Mouse (Mus musculus) layer of hippocampus, adult 8-10 months (tissue): ENCODE results near the gene Zdhhc3. TPM values are rescaled to one million over a fixed set of nuclear protein-coding genes. Genes with fewer than 3 reads are reported as not detected.

Experiments
- DNase-seq, 2 experiments: peaks; one replicate each; pipeline ENCODE4 v3.0.0; 2022; ENCODE audit warnings: low spot score in 2 of 2
- total RNA-seq, 4 experiments: library from RNA; stranded (reverse); gene quantifications; 2 replicates each; pipeline ENCODE4 v1.2.4; 2022

Gene Zdhhc3
- total RNA-seq, 4 experiments from 2014 or later: 57.6 to 60.7 (median 59.0) TPM

DNA sequence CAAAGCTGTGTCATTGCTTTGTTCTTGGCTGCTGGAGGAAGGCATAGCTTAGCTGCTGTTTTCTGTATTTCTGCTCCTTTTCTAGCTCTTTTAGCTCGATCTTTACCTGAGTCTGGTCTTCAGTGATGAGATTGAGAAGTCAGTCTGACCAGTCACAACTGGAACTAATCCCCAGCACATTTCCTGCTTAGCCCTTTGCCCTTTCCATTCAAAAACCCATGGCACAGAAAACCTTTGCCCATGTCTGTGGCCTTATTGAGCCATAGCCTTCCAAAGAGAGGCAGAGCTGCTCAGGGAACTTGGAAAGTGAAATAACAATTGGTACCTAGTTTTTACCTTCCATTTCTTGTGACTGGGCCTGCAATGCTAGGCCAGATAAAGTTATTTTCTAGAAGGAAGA, 2.6 kb upstream of the Zdhhc3 start:
- no peak for DNase-seq

DNA sequence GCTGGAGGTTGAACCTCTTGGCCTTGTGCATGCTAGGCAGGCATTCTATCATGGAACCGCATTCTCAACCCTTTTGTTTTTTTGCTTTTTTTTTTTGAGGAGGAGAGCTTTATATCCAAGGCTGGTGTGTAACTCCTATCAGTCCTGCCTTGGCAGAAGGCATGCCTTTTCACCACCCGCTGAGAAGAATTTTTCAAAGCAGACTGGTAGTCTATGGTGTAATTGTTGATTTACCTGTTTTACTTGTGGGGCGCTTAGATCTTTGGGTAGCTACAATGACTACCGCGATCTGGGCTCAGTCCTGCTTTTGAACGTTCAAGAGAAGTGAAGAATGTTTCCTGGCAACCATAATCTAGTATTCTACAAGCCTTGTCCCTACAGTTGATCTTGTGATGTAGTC, 926 bp upstream of the Zdhhc3 start:
- no peak for DNase-seq

DNA sequence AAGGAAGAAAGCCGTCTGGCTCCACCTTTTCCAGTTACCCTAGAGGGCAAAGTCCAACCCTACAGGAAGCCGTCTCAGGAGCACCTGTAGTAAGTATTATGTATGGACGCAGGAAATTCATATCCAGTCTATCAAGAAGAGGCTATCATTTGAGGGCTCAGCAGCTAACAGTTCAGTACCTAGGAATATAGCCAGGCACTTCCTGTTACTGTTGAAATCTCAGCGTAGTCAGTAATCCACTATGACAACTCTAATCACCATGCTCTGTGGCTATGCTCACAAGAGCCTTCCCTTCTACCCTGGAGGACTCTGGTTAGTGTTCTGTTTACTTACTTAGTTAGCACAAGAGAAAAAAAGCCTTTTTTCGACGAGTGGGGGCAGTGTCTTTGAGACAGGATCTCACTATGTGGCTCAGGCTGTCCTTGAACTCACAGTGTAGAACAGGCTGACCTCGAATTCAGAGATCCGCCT, 1.2 kb downstream of the Zdhhc3 start:
- DNase-seq: no peak

DNA sequence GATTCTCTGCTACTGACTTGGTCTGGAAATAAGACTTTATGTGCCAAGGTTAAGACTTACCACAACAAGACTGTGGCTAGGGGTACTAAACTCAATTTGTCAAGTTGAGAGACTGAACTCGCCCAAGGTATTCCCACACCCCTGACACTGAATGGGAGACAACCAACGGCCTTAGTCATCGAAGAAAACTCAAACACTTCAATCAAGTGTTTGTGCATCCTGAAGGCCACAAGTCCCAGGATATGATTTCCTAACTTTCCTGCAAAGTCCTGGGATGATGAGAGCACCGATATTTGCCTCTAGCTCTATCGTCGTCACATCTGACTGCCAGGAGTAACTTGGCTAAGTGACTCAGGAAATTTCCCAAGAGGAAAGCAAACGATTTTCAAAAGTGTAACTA, 3.8 kb downstream of the Zdhhc3 start:
- no peak for DNase-seq

DNA sequence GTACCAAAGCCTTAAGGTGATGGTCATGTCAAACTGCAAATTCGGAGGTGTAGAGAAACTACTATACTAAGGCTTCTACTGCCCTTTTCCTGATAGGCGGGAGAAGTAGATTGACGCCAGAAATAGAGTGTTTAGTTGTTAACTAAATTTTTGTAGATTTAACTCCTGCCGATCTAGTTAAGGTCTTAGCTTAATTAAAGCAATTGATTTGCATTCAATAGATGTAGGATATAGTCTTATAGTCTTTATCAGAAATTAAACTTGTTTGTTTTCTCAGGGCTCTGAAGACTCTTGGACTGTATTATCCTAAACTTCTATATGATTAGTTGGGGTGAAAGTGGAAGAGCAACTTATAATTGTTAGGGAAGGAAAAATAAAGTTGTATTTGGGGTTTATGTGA, 5.8 kb downstream of the Zdhhc3 start:
- DNase-seq: no peak

DNA sequence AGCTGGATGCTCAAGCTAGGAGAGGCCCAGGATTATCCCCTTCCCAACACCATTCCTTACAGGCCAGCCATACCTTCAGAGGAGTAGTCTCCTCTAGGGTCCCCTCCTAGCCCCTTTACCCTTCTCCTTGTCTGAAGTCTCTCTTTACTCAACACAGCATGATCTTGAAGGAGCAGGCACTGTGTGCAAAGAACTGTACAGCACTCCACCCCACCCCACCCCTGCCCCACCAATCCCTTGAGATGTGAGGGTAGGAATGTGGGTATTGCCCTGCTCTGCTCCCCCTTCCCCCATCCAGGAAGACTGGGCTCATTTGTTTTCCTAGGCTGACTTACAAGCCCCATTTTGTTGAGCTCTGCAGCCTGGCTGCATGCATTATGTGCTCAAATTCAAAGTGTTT, 8.6 kb downstream of the Zdhhc3 start:
- DNase-seq: no peak

DNA sequence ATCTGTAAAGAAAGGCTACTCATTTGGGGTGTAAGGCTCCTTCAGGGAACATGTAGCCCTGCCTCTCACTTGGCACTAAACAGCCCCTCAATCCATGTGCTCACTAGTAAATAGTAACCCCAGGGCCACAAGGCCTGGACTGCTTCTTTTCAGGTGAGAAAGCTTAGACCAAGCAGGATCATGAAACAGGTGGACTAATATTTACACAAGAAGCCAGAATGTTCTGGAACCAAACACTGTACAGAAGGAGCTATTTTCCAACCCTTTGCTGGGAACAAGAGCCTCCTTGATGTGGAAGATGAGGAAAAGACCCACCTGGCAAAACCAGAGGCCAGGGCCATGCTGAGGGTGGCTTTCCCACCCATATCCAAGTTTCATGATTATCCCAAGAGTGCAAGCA, 9.6 kb downstream of the Zdhhc3 start:
- no peak for DNase-seq

DNA sequence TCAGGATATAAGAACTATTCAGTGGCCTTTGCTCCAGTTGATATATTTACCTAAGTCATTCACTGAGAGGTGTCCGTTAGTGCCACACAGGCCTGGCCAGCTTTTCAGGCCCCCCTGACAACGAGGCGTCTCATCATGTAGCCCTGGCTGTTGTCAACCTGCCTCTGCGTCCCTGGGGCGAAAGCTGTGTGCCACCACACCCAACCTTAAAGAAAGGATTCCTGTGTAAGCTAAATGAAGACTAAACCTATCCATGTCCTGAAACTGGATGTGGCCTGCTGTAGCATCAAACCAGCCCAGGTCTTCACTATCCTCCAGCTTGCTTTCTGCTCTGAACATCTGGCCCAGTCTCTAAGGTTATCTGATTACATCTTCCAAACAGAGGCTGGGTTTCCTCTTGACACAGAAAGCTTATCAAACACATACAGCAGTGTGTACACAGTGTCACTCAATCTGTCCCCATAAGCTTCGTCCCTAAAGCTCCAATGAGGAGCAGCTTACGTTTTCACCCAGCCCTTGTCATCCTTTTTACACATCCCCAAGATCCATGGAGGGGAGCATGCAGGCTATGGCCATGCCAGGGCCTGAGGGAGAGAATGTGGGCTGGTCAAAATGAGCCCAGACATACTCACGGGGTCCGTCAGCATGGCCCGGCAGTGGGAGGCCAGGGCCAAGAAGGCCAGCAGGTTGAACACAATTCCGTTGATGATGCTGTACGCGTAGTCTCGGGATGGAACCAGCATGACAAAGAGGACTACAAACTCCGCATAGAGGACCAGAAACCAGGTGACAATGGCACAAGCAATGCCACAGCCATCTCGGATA, 13.2 kb downstream of the Zdhhc3 start:
- no peak for DNase-seq

DNA sequence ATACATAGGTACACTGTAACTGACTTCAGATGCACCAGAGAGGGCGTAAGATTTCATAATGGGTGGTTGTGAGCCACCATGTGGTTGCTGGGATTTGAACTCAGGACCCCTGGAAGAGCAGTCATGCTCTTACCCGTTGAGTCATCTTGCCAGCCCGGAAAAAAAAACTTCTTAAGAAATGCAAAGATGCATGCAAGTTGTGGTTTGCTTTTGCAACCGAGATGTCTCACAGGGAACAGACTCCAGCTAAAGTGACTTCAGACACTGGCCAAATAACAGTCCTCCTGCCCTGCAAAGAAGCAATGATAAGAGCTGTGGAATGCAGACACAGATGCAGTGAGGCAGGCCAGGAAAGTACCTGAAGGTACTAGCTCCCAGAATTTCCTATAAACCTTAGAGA, 22.2 kb downstream of the Zdhhc3 start:
- no peak for DNase-seq

DNA sequence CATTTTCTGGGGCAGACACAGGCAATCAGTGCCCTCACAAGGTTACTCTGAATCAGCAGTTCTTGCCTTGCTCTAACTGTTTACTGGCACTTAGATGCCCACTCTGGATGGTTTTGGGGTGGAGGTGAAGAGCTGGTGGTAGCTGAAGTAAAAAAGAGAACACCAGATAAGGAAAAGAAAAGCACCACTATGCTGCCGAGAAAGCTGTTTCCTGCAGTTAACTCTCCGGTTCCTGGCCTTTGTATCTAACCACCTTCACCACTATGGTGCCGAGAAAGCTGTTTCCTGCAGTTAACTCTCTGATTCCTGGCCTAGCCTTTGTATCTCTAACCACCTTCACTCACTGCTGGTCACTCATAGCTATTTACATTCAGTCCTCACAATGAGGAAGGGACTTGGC, 25.4 kb downstream of the Zdhhc3 start:
- no peak for DNase-seq

DNA sequence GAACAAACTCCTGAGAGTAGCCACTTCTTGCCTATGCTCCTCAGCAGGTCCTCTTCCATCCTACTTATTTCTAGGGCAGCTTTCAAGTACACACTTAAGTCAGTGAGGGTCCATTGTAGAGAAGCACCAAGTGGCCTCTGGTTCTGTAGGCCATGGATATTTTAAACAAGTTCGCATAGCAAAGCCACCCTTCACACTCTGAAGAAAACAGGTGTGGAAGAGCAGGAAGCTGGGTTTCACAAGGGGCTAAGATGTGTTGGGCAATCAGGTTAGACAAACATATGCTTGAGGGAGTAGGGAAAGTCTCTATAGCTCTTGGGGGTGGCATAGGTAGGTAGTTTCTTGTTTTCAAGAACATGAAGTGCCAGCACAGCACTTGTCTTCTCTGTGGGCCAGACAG, 27.6 kb downstream of the Zdhhc3 start:
- no peak for DNase-seq

DNA sequence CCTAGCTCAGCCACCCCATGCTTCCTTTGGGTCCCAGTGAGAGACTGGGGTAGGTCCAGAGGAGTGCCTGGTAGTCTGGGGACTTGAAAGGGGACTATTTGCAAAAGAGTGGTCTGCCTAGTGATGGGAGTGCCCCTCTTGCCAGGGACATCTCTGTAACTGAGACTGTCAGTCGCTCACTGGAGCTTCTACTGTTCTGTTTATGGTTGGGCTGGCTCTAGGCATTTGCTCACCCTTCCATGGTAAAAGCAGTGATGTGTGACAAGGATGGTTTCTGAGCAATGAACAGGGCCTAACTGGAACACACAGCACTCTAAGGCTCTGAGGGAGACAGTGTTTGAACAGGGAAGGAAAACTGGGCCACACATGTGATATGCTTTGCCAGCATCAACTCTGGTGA, 32.2 kb downstream of the Zdhhc3 start:
- DNase-seq: no peak

DNA sequence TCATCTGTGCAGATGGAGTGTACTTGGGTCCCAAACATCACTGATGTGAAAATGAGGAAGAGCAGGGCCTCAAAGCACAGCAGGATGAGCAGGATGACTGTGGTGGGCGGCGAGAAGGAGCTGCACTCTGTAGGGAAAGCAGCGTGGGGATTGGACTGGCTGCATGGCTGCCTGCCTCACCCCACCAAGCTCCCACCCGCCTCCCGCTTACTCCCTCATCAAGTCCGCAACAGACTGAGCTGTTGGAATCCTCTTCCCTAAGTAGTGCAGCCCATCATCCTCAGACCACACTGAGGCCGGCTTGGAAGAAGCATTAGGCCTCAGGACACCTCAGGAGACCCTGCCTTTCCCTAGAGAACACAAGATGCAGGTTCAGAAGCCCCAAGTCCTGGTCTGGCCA, 32.6 kb downstream of the Zdhhc3 start:
- DNase-seq: no peak

DNA sequence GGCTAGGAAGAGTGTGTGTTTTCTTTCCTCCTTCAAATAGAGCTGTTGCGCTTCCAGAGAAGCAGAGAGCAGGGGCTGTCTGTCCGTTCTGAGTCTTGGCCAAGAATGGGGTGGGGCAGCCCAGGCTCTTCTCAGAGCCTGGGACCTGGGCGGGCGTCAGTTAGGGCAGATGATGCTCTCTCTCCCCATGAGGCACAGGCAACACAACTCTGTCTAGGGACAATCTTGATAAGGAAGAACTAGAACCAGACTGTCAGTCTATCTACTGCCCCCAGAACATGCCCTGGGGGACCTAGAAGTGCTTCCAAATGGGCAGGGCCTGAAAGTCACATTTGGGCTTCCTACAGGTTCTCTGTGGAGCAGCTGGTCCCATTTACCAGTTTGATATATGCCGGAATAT, 33.9 kb downstream of the Zdhhc3 start:
- no peak for DNase-seq

DNA sequence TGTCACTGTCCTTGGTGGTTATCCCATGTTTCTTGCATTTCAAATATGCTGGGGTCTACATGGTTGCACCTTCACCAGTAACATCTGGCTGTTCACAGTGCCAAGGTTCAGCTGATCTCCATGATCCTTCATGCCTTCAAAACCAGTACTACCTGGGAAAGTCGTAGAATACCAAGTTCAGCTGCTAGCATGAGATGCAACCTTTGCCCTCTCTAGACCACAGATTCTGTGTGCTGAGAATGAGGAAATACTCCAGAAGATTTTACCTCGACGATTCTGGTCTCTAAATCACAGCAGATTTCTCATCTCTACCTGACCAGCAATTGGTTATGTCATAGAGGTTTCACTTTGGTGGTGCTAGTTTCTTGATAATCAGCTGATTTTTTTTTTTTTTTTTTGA, 52.8 kb downstream of the Zdhhc3 start:
- DNase-seq: no peak

DNA sequence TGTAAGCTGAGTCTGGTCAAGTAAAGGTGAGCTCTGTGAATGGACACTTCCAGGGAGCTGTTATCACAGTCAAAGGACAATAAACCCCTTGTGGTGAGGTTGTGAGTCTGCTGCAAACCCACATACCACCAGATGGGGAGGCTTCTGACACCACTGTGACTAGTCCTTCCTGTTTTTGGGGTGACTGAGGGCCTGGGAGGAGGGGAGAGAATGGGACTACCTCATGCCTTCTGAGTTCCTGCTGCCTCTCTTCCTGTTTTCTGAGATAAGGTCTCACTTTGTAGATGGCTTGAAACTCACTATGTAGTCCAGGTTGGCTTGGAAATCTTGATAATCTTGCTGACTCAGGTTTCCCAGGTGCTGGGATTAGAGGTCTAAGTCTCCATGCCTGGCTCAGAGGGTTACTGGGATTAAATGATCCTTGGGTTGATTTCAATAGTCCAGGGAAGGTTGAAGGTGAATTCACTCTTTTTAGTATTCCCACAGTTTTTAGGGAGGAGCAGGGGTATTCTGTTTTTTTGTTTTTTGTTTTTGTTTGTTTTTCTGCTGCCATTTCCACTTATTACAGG, 54.2 kb downstream of the Zdhhc3 start:
- DNase-seq: no peak

DNA sequence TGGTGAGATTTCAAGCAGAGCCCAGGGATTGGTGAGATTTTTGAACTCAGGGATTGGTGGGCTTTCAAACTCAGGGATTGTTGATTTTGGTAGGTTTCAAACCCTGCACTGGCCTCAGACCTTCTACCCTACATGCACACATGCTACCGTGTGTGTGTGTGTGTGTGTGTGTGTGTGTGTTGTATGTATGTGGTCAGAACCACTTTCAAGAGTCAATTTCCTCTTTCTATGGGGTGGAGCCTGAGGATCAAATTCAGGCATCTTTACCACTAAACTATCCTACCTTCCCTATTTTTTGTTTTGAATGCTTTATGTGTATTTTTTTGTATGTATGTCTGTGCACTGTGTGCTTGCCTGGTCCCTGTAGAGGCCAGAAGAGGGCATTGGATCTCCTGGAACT, 65.3 kb downstream of the Zdhhc3 start:
- DNase-seq: no peak

DNA sequence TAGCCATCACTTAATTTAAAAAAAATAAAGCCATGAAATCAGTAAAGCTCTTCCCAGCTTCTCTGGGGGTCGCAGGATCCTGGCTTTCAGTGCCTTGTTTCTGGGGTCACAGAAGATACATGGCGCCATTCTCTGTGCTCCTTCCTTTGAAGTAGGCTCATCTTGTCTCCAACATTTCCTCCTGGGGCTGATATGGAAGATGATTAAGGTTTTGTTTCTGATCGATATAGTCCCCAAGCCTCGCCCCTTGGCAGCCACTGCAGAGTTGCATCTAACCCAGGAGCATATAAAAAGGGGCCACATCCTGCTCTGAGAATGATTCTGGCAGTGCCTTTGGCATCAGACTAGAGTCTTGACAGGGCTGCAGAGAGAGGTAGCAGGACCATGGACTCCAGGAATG, 78.6 kb downstream of the Zdhhc3 start, which contains the start of gene Tgm4:
Gene Tgm4 (plus strand): TSS at position 301 of the 400 bp plus-strand sequence.
- no peak for DNase-seq

DNA sequence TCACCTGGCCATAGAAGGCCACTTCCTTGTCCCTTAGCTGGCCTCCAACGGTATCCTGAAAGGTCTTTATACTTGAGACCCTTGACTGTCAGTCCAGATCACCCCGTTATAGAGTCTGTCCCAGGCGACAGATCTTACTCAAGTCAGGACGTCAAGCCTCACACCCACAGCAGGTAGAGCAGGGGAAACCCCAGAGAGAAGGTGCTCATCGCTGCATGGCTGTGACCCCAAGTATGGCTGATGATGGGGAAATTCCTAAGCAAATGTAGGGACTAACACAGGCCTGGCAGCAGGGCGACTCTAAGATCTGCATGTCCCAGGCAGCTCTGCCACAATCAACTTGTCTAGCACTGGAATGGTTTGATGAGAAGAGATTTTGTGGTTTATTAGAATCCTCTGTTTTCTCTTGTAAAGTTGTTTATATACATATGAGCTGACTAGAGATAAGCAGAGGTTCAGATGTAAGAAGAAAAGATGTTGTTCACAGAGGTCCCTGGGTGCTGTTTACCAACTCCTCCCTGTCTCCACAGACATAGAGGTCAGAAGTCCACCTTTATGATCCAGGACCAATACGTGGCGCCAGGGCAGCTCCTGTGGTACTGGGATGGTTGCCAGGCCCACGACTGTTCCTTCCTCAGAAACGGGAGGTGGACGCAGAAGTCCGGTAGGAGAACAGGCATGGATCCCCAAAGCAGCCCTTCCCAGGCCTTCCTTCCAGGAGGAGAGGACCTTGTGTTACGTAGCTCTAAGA, 81.3 kb downstream of the Zdhhc3 start:
- DNase-seq: no peak

DNA sequence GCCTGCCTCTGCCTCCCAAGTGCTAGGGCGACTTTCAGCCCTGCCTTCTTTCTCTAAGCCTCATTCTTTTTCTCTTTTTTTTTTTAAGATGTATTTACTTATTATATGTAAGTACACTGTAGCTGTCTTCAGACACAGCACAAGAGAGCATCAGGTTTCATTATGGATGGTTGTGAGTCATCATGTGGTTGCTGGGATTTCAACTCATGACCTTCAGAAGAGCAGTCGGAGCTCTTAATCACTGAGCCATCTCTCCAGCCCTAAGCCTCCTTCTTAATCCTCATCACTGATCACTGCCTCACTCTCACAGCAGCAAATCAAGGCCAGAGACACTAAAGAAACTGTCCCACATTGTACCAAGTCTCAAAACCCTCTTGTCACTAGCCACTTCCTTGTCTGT, 88.8 kb downstream of the Zdhhc3 start:
- no peak for DNase-seq

DNA sequence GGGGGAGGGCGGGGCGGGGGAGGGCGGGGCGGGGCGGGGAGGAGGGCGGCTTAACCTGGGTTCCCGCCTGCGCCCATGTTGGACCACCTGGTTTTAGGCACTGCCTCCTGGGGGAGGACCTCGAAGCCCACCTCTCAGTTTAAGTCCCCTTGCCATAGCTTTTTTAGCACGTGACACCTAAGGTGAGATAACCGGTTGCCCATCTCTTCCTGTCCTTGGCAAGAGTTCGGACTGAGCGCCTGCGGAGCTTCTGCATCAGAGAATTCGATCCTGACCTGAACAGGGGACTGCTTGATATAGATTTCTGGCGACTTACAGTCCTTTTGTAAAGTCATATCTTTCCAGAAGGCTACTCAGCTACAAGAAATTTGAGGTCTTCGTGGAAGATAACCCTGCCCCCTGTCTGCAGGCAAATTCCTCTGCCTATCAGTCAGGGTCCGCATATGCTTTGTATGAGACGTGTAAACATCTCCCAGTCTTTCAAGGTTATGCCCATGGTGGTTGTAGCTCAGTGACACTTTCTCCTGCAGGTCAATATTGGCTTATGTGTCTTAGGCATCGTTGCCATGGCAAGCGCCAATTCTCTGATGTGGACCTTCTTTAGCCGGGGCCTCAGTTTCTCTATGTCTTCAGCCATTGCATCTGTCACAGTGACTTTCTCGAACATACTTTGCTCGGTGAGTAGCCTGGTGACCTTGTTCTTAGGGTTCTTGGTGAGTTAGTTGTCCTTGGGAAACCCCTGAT, 91.2 kb downstream of the Zdhhc3 start:
- DNase-seq: peak in 1 of 2 experiments; percentile 18
